Mouse (Mus musculus) urinary bladder, postnatal 36 days (tissue): ENCODE results near the gene Atp23.

ENCODE experiments used
- DNase-seq, 2 experiments: peaks; one replicate each; pipeline ENCODE4 v3.0.0; 2022; ENCODE audit warnings: low spot score in 2 of 2, mixed read lengths in 1 of 2

Gene Atp23

GRCm38 (mm10) chr10:126900821-126901487 lies at the start of gene Atp23:
Atp23 (minus strand) TSS chr10:126901355.
- peak; percentile 90 to 95 for DNase-seq

- DNase-seq: no peak
These were observed 49.4 kb upstream of the Atp23 start for GRCm38 (mm10) chr10:126950572-126950971.

GRCm38 (mm10) chr10:126949824-126950223 lies 48.7 kb upstream of the Atp23 start:
- no peak for DNase-seq

- no peak for DNase-seq
These were observed 44.4 kb upstream of the Atp23 start for GRCm38 (mm10) chr10:126945531-126945930.

DNA sequence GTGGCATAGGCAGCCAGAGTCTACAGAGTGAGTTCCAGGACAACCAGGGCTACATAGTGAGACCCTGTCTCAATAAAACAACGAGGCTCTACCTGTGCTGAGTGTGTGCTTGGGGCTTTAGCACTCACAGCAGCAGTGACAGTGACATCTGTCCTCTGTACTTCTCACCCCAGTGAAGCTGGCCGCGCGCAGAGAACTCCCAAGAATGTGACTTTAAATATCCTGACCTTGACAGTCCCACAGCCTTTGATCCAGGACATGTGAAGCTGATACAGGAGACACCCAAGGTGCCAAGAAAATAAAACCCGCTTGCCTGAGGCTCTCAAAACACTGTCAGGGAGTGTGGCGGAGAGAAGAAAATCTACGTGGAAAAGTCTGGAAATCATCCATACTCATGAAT lies 39.8 kb upstream of the Atp23 start:
- DNase-seq: no peak

GRCm38 (mm10) chr10:126935556-126936381 lies 34.6 kb upstream of the Atp23 start:
- peak in 1 of 2 experiments; percentile 38 for DNase-seq

- DNase-seq: no peak
These were observed 34.0 kb upstream of the Atp23 start for GRCm38 (mm10) chr10:126935121-126935520.

GRCm38 (mm10) chr10:126934561-126934960 lies 33.4 kb upstream of the Atp23 start:
- DNase-seq: no peak

DNA sequence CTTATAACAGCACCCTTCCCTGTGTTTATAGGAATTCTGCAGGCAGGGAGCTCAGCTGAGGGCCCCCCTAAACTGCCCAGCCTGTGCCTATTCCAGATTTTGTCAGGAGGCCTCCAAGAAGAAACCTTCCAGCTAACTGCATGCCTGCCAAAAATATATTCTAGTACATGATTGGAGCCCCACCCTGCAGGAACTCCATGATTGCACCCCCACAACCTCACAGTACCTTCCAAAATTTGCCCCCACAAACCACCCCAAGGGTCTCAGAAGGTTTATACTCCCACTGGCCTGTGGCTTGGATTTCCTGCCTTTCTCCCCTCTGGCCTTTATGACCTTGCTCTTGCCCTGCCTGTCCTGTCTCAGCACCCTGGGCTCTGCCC lies 30.6 kb upstream of the Atp23 start:
- DNase-seq: no peak

GRCm38 (mm10) chr10:126931123-126931759 lies 30.1 kb upstream of the Atp23 start:
- DNase-seq: no peak

- DNase-seq: peak in 1 of 2 experiments; percentile 43
These were observed 29.3 kb upstream of the Atp23 start for GRCm38 (mm10) chr10:126930270-126931121.

DNA sequence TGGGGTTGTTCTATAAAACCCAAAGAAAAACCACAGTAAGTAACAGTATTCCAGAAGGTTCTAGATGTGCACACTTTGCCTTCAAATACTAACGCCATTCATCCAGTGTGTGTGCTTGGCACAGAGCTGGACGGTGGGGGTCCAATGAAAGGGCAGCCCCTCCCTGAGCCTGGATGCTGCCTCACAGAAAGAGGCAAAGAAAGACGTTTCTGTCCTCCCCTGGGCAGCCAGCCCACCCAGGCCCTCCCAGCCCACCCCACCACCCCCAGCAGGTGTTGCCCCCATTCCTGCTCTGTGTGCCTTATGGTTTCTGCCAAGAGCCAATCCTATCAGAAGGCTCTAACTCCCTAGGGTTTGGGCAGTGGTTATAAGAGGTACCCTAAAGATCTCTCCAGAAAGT lies 28.4 kb upstream of the Atp23 start:
- DNase-seq: no peak

GRCm38 (mm10) chr10:126928819-126929206 lies 27.7 kb upstream of the Atp23 start:
- peak in 1 of 2 experiments; percentile 52 for DNase-seq

DNA sequence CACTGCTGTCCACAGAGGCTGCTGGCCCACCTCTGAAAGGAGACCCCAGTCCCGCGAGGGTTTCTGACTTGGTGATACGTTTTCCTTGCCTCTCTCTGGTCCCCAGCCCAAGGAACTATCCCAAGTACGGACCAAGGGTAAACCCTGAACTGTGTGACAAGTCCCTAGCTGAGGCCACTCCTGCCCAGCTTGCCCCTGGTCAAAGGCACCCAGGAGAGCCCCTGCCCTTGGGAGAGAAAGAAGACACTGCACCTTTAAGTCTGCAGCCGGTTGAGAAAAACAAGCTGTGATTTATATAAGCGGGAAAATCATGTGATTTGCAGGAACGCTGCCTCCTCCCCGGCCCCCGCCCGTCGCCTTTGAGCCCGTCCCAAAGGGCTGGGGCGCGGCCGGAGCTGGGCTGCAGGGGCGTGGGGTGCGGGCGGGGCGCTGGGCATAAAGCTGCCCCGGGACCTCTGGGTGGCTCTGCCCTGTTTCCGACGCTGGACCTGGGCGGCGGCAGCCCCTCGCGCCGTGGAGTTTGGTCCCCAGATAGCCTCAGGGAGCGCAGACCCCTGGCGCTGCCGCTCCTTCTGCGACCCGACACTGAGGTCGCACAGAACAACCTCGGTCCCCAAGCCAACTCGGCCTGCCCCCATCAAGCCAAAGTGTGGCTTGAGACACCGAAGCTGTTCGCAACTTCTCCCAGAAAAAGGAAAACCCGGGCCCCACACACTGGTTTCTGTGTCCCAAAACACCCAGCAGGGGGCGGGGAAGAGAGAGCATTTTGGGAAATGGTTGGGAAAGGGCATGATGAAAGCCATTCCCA lies 27.1 kb upstream of the Atp23 start:
- peak; percentile 74 to 88 for DNase-seq

- no peak for DNase-seq
These were observed 26.2 kb upstream of the Atp23 start for GRCm38 (mm10) chr10:126927101-126927961.

DNA sequence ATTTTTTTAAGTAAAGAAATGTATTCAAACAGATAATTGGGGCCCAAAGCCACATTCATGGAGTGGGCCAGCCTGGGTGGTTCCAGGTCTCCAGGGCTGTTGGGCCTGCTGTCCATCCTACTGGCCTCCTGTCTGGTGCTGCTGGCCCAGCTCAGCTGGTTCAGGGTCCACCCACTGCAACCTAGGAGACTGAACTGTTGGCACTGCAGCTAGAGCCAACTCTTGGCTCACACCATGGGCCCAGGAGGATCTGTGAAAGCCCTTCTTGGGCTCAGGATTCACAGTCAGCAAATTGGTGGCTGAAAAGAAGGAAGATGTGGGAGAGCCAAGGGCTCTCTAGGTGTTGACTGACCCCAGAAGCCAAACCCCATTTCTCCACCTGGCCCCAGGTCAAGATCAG lies 24.2 kb upstream of the Atp23 start:
- DNase-seq: no peak

DNA sequence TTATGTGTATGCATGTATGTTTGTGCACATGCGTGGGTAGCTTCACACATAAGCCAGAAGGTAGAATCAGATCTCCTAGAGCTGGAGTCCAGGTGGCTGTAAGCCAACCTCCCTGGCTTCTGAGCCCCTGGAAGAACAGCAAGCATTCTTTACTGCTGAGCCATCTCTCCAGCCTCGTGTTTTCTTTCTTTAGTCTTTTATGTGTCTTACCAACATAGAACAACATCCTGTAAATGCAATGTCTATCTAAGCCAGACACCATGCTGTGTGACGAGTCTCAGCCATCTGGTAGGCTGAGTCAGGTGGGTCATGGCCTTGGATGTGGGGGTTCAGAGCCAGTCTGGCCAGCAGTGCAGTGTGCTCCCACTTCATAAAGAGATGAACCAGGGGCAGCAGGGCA lies 22.9 kb upstream of the Atp23 start:
- peak; percentile 24 to 42 for DNase-seq

GRCm38 (mm10) chr10:126920220-126920619 lies 19.1 kb upstream of the Atp23 start:
- no peak for DNase-seq

GRCm38 (mm10) chr10:126919067-126919466 lies 17.9 kb upstream of the Atp23 start:
- DNase-seq: peak; percentile 90 to 91

- no peak for DNase-seq
These were observed 13.1 kb upstream of the Atp23 start for GRCm38 (mm10) chr10:126914288-126914687.
